In genomic region chr10:86783561-86783960, GRCm38 (mm10) we compare ENCODE assay signal across 28 mouse cellular contexts. TPM values are rescaled to one million over a fixed set of nuclear protein-coding genes. Genes with fewer than 3 reads are reported as not detected.
DNase-seq lines count a peak whose midpoint lies in the region; ATAC-seq and TF ChIP-seq lines count a peak whose summit lies in the region.
"Had no signal": no experiment of that assay in that cellular context is flagged by ENCODE, and none has a peak within 500 bp of the region (broad histone marks: within the 10 kb centered on the region; RNA-seq: fewer than 3 reads in every experiment).

No protein-coding gene starts in this region.

- H3K4me2 ChIP-seq in liver, embryonic 12.5 days = no peak overlapping the region
- no peak overlapping the region for H3K4me2 ChIP-seq in midbrain, embryonic 15.5 days
- no peak overlapping the region for H3K4me2 ChIP-seq in midbrain, embryonic 14.5 days (ENCODE audit: low read length)
- H3K4me2 ChIP-seq: forebrain, embryonic 13.5 days; heart, embryonic 13.5 days; hindbrain, embryonic 12.5 days; hindbrain, embryonic 15.5 days had no signal

- H3K9me3 ChIP-seq in liver, embryonic 12.5 days (replicated peaks) = no peaks in the 10 kb centered on the region
- no peaks in the 10 kb centered on the region for H3K9me3 ChIP-seq in midbrain, embryonic 15.5 days
- no peaks in the 10 kb centered on the region for H3K9me3 ChIP-seq in midbrain, embryonic 14.5 days (ENCODE audit: control insufficient read depth, low read length)
- H3K9me3 ChIP-seq: forebrain, embryonic 10.5 days; forebrain, embryonic 13.5 days; heart, embryonic 10.5 days; heart, embryonic 13.5 days; hindbrain, embryonic 12.5 days; hindbrain, embryonic 15.5 days had no signal

- WGBS in liver, adult 2 months = 19% methylated on average over 5 of the region's 5 CpGs
- WGBS in liver, embryonic 12.5 days (ENCODE audit: insufficient replicate concordance) = 76% methylated on average over 5 of the region's 5 CpGs
- WGBS in midbrain, embryonic 15.5 days = 85% methylated on average over 5 of the region's 5 CpGs
- 85% methylated on average over 5 of the region's 5 CpGs for WGBS in midbrain, embryonic 14.5 days

- peaks cover 41% of the 10 kb centered on the region for H3K79me2 ChIP-seq in liver, adult 2 months (ENCODE audit: control insufficient read depth, insufficient read depth, low read length)

- peaks cover 28% of the 10 kb centered on the region for H3K4me1 ChIP-seq in liver, adult 2 months (ENCODE audit: control insufficient read depth, insufficient read depth, low read length)
- peaks cover 42% of the 10 kb centered on the region for H3K4me1 ChIP-seq in liver, embryonic 12.5 days
- H3K4me1 ChIP-seq in midbrain, embryonic 15.5 days = peaks cover 34% of the 10 kb centered on the region
- no peaks in the 10 kb centered on the region for H3K4me1 ChIP-seq in midbrain, embryonic 14.5 days (ENCODE audit: control insufficient read depth, insufficient read depth, low read length)

- H3K4me3 ChIP-seq in gastrocnemius, adult 2 months = no peak overlapping the region
- H3K4me3 ChIP-seq in liver, adult 2 months (ENCODE audit: insufficient read depth, low read depth, low read length) = no peak overlapping the region
- no peak overlapping the region for H3K4me3 ChIP-seq in liver, embryonic 12.5 days
- H3K4me3 ChIP-seq in midbrain, embryonic 15.5 days = no peak overlapping the region
- no peak overlapping the region for H3K4me3 ChIP-seq in midbrain, embryonic 14.5 days (replicated peaks; ENCODE audit: low read depth, low read length)
- H3K4me3 ChIP-seq: forebrain, embryonic 10.5 days; forebrain, embryonic 13.5 days; heart, adult 2 months; heart, embryonic 10.5 days; heart, embryonic 13.5 days; hindbrain, embryonic 12.5 days; hindbrain, embryonic 15.5 days had no signal

- no peaks in the 10 kb centered on the region for H3K36me3 ChIP-seq in liver, adult 2 months (ENCODE audit: control insufficient read depth, insufficient read depth, low read length)
- no peaks in the 10 kb centered on the region for H3K36me3 ChIP-seq in liver, embryonic 12.5 days
- H3K36me3 ChIP-seq in midbrain, embryonic 15.5 days (replicated peaks) = no peaks in the 10 kb centered on the region
- no peaks in the 10 kb centered on the region for H3K36me3 ChIP-seq in midbrain, embryonic 14.5 days (ENCODE audit: control insufficient read depth, insufficient read depth, low read length)
- H3K36me3 ChIP-seq: forebrain, embryonic 10.5 days; heart, embryonic 10.5 days; heart, embryonic 13.5 days; hindbrain, embryonic 12.5 days; hindbrain, embryonic 15.5 days had no signal

- no peak overlapping the region for H3K9ac ChIP-seq in liver, adult 2 months (ENCODE audit: low read depth, low read length)
- no peak overlapping the region for H3K9ac ChIP-seq in liver, embryonic 12.5 days
- no peak overlapping the region for H3K9ac ChIP-seq in midbrain, embryonic 15.5 days
- no peak overlapping the region for H3K9ac ChIP-seq in midbrain, embryonic 14.5 days (replicated peaks; ENCODE audit: low read length)
- H3K9ac ChIP-seq: forebrain, embryonic 13.5 days; heart, embryonic 13.5 days; hindbrain, embryonic 12.5 days; hindbrain, embryonic 15.5 days had no signal

- no peak for ATAC-seq in liver, embryonic 12.5 days
- ATAC-seq in midbrain, embryonic 15.5 days (replicated peaks) = no peak
- no peak for ATAC-seq in midbrain, embryonic 14.5 days (ENCODE audit: low FRiP score, low TSS enrichment)
- ATAC-seq: CD4-positive, CD25-positive, alpha-beta regulatory T cell, adult 4 months; forebrain, embryonic 13.5 days; forebrain, embryonic 16.5 days had no signal

- no peak for DNase-seq in gastrocnemius, adult 2 months
- DNase-seq in gastrocnemius, postnatal 4 days (ENCODE audit: low spot score in 2 of 2) = no peak
- DNase-seq in liver, adult 2 months (ENCODE audit: extremely low read depth, low read depth, low spot score) = peak; percentile 95
- no peak for DNase-seq in midbrain, embryonic 14.5 days
- no peak for DNase-seq in ovary, adult 18-20 months (ENCODE audit: low spot score)
- DNase-seq: adrenal gland, adult 8-10 months; adrenal gland, postnatal 25 days; cerebellum, adult 18-20 months; cerebellum, adult 9-10 months; cerebellum, postnatal 14 days; gastrocnemius, postnatal 14 days; heart, adult 2 months; heart, postnatal 14 days had no signal

- intact Hi-C loops in gastrocnemius, adult 2 months (cut with DNase I) = loop anchor here (5.0 kb wide), 1 partner anchor 34 kb away; no protein-coding TSS in a partner anchor

- no peak for TF ChIP-seq CTCF in gastrocnemius, adult 2 months (IDR thresholded peaks at IDR 0.05)
- no peak for TF ChIP-seq CTCF in liver, adult 2 months (IDR thresholded peaks at IDR 0.05; ENCODE audit: low read depth, low read length)

- peak overlapping the region; percentile 69; the same call in 1 of the 2 replicates for H3K27ac ChIP-seq in gastrocnemius, adult 2 months
- peak overlapping the region; percentile 34; the same call in 1 of the 2 replicates for H3K27ac ChIP-seq in liver, adult 2 months (replicated peaks; ENCODE audit: insufficient read depth, low read depth, low read length)
- no peak overlapping the region for H3K27ac ChIP-seq in liver, embryonic 12.5 days
- peak overlapping the region; percentile 7; the same call in 1 of the 2 replicates for H3K27ac ChIP-seq in midbrain, embryonic 15.5 days
- no peak overlapping the region for H3K27ac ChIP-seq in midbrain, embryonic 14.5 days (replicated peaks; ENCODE audit: low read depth, low read length)
- H3K27ac ChIP-seq: forebrain, embryonic 13.5 days; heart, adult 2 months; heart, embryonic 10.5 days; heart, embryonic 13.5 days; hindbrain, embryonic 12.5 days; hindbrain, embryonic 15.5 days had no signal

- H3K27me3 ChIP-seq in liver, adult 2 months (ENCODE audit: control insufficient read depth, insufficient read depth, low read length) = no peaks in the 10 kb centered on the region
- no peaks in the 10 kb centered on the region for H3K27me3 ChIP-seq in liver, embryonic 12.5 days (replicated peaks)
- no peaks in the 10 kb centered on the region for H3K27me3 ChIP-seq in midbrain, embryonic 15.5 days (replicated peaks)
- H3K27me3 ChIP-seq in midbrain, embryonic 14.5 days (ENCODE audit: control insufficient read depth, insufficient read depth, low read length) = no peaks in the 10 kb centered on the region
- H3K27me3 ChIP-seq: forebrain, embryonic 13.5 days; heart, embryonic 13.5 days; hindbrain, embryonic 15.5 days had no signal

- no peak for TF ChIP-seq POLR2A in liver, adult 2 months (IDR thresholded peaks at IDR 0.05; ENCODE audit: extremely low read depth, insufficient read depth, low read length)

RNA-seq across cellular contexts. Expression of gene Nt5dc3, which starts 4.8 kb away (rescaled TPM):
- total RNA-seq in gastrocnemius, adult 2 months (2021) = 10 to 100 TPM; 36.1 to 77.7 TPM
- total RNA-seq in gastrocnemius, postnatal 4 days (2021) = 10 to 100 TPM; 11.2 to 11.3 TPM
- 5.3 and 6.6 TPM in 2 replicates for total RNA-seq in liver, adult 2 months (2014; rRNA removed)
- polyA plus RNA-seq in liver, adult 2 months (2012; rRNA removed) = 8.3 and 10.3 TPM in 2 replicates
- polyA plus RNA-seq in liver, embryonic 12.5 days (2016; fragmentation: Nextera tagmentation; extraction: Ambion mirVana) = 0.65 and 0.69 TPM in 2 replicates
- polyA plus RNA-seq in midbrain, embryonic 15.5 days (2015; fragmentation: Nextera tagmentation; extraction: Ambion mirVana) = 13.8 and 14.4 TPM in 2 replicates
- polyA plus RNA-seq in midbrain, embryonic 14.5 days (2014; fragmentation: Nextera tagmentation; extraction: Ambion mirVana) = 14.9 and 17.2 TPM in 2 replicates

RNA-seq across cellular contexts. Expression of gene Gm49358, which starts 19.8 kb away (rescaled TPM):
- total RNA-seq in gastrocnemius, adult 2 months (2021) = 10 to 100 TPM; 16.7 to 32.1 TPM
- total RNA-seq in gastrocnemius, postnatal 4 days (2021) = 1 to 10 TPM; 4.6 to 6.6 TPM
- total RNA-seq in liver, adult 2 months (2014; rRNA removed) = 1.9 TPM in 2 replicates
- polyA plus RNA-seq in liver, adult 2 months (2012; rRNA removed) = not detected in 2 replicates
- polyA plus RNA-seq in liver, embryonic 12.5 days (2016; fragmentation: Nextera tagmentation; extraction: Ambion mirVana) = not detected in 2 replicates
- polyA plus RNA-seq in midbrain, embryonic 15.5 days (2015; fragmentation: Nextera tagmentation; extraction: Ambion mirVana) = not detected in 2 replicates
- 0.87 TPM in 1 of 2 replicates, not detected in the other for polyA plus RNA-seq in midbrain, embryonic 14.5 days (2014; fragmentation: Nextera tagmentation; extraction: Ambion mirVana)
- total RNA-seq: hematopoietic stem cell, adult 5-6 weeks had no signal
- polyA plus RNA-seq: C2C12; CD4-positive, CD25-positive, alpha-beta regulatory T cell, adult 4 months; embryonic facial prominence, embryonic 14.5 days; forebrain, embryonic 10.5 days; forebrain, embryonic 13.5 days; forebrain, embryonic 16.5 days; gonadal fat pad, adult 2 months; heart, adult 2 months; heart, embryonic 10.5 days; heart, embryonic 13.5 days; heart, embryonic 16.5 days; hindbrain, embryonic 12.5 days; hindbrain, embryonic 15.5 days had no signal

Comparison
In these comparisons a context has a peak if more than half of its experiments do, and no peak if none do; other contexts are left out.
1. H3K27ac ChIP-seq: peak in gastrocnemius, adult 2 months (single experiment), liver, adult 2 months (single experiment) and midbrain, embryonic 15.5 days (single experiment); none in liver, embryonic 12.5 days (single experiment) and midbrain, embryonic 14.5 days (single experiment).